Mouse (Mus musculus): Measurements from ENCODE around the gene Akt1s1. TPM values are rescaled to one million over a fixed set of nuclear protein-coding genes. Genes with fewer than 3 reads are reported as not detected.
A peak's percentile ranks its signal among the peaks of the same experiment; 100 is the strongest.

The Akt1s1 gene
- polyA plus RNA-seq, 1 experiment: 141 TPM

DNA sequence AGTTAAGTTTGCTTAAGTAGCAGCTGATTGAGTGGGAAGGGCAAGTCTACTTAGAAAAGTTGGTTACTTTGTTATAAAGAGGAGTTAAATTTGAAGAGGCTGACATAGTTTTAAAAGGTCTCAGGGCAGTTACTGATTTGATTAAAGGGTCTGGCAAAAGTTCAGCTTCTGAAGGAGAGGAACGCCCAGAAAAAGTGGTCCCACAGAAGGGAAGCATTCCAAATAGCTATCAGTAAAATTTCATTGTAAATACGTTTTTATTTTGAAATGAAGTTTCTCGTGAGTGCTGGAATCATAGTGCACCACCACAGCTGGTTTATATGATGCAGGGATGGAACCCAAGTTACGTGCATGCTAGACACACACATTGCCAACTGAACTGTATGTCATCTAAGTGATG lies 16.0 kb upstream of the Akt1s1 start:
- no peak for TF ChIP-seq CTCF (IDR thresholded peaks at IDR 0.05; ENCODE audit: borderline replicate concordance, extremely low read depth, insufficient read depth, insufficient read length)
- no peak for TF ChIP-seq POLR2A (IDR thresholded peaks at IDR 0.05; ENCODE audit: borderline replicate concordance, extremely low read depth, insufficient read depth, insufficient read length, poor library complexity, severe bottlenecking)
- no peak for DNase-seq (ENCODE audit: low read depth)

- no peak for DNase-seq (ENCODE audit: low read depth)
- TF ChIP-seq POLR2A (IDR thresholded peaks at IDR 0.05; ENCODE audit: borderline replicate concordance, extremely low read depth, insufficient read depth, insufficient read length, poor library complexity, severe bottlenecking) (no peak), CTCF (IDR thresholded peaks at IDR 0.05; ENCODE audit: borderline replicate concordance, extremely low read depth, insufficient read depth, insufficient read length) (no peak)
Measured at GRCm38 (mm10) chr7:44835373-44836015, 13.3 kb upstream of the Akt1s1 start.

DNA sequence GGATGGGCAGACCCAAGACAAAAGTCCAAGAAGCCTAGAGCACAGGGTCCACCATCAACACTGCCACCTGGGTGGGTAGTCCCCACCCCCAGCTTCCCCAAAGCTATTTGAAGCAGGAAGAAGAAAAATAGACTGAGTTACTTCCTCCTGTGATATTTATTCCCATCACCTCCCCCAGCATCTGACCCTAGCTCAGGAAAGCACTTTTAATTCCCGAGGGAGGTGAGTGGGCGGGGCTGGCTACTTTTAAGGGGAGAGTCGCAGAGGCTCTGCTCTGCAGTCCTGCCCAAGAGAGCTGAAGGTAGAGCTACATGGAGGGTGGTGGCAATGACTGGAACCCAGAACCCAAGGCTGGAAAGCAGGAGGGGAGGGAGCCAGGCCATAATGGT lies 12.8 kb upstream of the Akt1s1 start:
- no peak for DNase-seq (ENCODE audit: low read depth)
- no peak for TF ChIP-seq POLR2A (IDR thresholded peaks at IDR 0.05; ENCODE audit: borderline replicate concordance, extremely low read depth, insufficient read depth, insufficient read length, poor library complexity, severe bottlenecking)
- no peak for TF ChIP-seq CTCF (IDR thresholded peaks at IDR 0.05; ENCODE audit: borderline replicate concordance, extremely low read depth, insufficient read depth, insufficient read length)

GRCm38 (mm10) chr7:44836423-44837053 lies 12.3 kb upstream of the Akt1s1 start:
- no peak for DNase-seq (ENCODE audit: low read depth)
- TF ChIP-seq CTCF (IDR thresholded peaks at IDR 0.05; ENCODE audit: borderline replicate concordance, extremely low read depth, insufficient read depth, insufficient read length): no peak
- TF ChIP-seq POLR2A (IDR thresholded peaks at IDR 0.05; ENCODE audit: borderline replicate concordance, extremely low read depth, insufficient read depth, insufficient read length, poor library complexity, severe bottlenecking): no peak

GRCm38 (mm10) chr7:44838073-44838472 lies 10.7 kb upstream of the Akt1s1 start:
- no peak for DNase-seq (ENCODE audit: low read depth)
- no peak for TF ChIP-seq POLR2A (IDR thresholded peaks at IDR 0.05; ENCODE audit: borderline replicate concordance, extremely low read depth, insufficient read depth, insufficient read length, poor library complexity, severe bottlenecking)
- no peak for TF ChIP-seq CTCF (IDR thresholded peaks at IDR 0.05; ENCODE audit: borderline replicate concordance, extremely low read depth, insufficient read depth, insufficient read length)

DNA sequence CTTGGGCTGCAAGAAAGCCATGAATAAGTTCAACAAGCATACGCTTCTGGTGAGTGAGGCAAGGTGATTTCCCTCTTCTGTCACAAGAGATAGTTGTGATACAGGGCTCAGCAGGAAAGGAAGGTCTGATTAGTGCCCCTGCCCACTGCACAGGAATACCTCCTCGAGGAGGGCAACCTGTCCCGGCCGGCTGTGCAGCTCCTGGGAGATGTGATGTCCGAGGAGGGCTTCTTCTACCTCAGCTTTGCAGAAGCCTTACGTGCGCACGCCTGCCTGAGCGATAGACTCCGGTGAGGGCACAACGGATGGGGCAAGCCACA lies 9.7 kb upstream of the Akt1s1 start:
- DNase-seq (ENCODE audit: low read depth): no peak
- TF ChIP-seq POLR2A (IDR thresholded peaks at IDR 0.05; ENCODE audit: borderline replicate concordance, extremely low read depth, insufficient read depth, insufficient read length, poor library complexity, severe bottlenecking) (no peak), CTCF (IDR thresholded peaks at IDR 0.05; ENCODE audit: borderline replicate concordance, extremely low read depth, insufficient read depth, insufficient read length) (no peak)

DNA sequence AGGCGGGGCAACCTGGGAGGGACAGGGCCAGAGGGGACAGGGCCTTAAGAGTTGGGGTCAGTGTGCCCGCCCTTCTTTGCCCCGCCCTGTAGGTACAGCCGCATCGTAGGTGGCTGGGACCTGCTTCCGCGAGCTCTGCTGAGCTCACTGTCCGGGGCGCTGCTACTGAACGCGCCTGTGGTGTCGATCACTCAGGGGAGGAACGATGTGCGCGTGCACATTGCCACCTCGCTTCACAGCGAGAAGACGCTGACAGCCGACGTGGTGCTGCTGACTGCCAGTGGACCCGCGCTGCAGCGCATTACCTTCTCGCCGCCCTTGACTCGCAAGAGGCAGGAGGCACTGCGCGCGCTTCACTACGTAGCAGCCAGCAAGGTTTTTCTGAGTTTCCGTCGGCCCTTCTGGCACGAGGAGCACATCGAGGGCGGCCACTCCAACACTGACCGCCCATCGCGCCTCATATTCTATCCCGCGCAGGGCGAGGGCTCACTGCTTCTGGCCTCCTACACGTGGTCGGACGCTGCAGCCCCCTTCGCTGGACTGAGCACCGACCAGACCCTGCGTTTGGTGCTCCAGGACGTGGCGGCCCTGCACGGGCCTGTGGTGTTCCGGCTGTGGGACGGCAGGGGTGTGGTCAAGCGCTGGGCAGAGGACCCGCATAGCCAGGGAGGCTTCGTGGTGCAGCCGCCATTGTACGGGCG lies 9.2 kb upstream of the Akt1s1 start:
- no peak for TF ChIP-seq CTCF (IDR thresholded peaks at IDR 0.05; ENCODE audit: borderline replicate concordance, extremely low read depth, insufficient read depth, insufficient read length)
- TF ChIP-seq POLR2A (IDR thresholded peaks at IDR 0.05; ENCODE audit: borderline replicate concordance, extremely low read depth, insufficient read depth, insufficient read length, poor library complexity, severe bottlenecking): no peak
- peak; percentile 75 for DNase-seq (ENCODE audit: low read depth)

- TF ChIP-seq POLR2A (IDR thresholded peaks at IDR 0.05; ENCODE audit: borderline replicate concordance, extremely low read depth, insufficient read depth, insufficient read length, poor library complexity, severe bottlenecking) (no peak), CTCF (IDR thresholded peaks at IDR 0.05; ENCODE audit: borderline replicate concordance, extremely low read depth, insufficient read depth, insufficient read length) (no peak)
- DNase-seq (ENCODE audit: low read depth): no peak
Measured at GRCm38 (mm10) chr7:44840426-44840825, 8.4 kb upstream of the Akt1s1 start.

GRCm38 (mm10) chr7:44841825-44842463 lies 6.8 kb upstream of the Akt1s1 start:
- DNase-seq (ENCODE audit: low read depth): no peak
- TF ChIP-seq CTCF (IDR thresholded peaks at IDR 0.05; ENCODE audit: borderline replicate concordance, extremely low read depth, insufficient read depth, insufficient read length) (no peak), POLR2A (IDR thresholded peaks at IDR 0.05; ENCODE audit: borderline replicate concordance, extremely low read depth, insufficient read depth, insufficient read length, poor library complexity, severe bottlenecking) (no peak)

DNA sequence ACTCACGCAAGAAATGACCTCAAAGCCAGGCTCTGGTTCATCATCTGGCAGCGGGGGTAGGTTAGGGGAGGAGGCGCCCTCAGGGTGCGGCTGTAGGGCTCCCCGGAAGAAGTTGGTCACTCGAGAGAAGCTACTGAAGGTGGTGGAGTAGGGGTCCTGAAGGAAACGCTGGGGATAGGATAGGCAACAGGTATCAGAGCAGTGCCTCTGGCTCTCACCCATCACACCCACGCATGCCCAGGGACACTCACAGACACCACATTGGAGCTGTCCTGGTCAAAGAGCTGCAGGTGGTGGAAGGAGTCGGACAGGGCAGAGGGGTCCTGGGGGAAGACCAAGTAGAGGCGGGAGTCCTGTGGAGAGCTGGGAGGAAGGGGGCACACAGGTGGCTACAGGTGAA lies 3.8 kb upstream of the Akt1s1 start:
- DNase-seq (ENCODE audit: low read depth): no peak
- TF ChIP-seq POLR2A (IDR thresholded peaks at IDR 0.05; ENCODE audit: borderline replicate concordance, extremely low read depth, insufficient read depth, insufficient read length, poor library complexity, severe bottlenecking) (no peak), CTCF (IDR thresholded peaks at IDR 0.05; ENCODE audit: borderline replicate concordance, extremely low read depth, insufficient read depth, insufficient read length) (no peak)

- no peak for DNase-seq (ENCODE audit: low read depth)
- TF ChIP-seq POLR2A (IDR thresholded peaks at IDR 0.05; ENCODE audit: borderline replicate concordance, extremely low read depth, insufficient read depth, insufficient read length, poor library complexity, severe bottlenecking) (no peak), CTCF (IDR thresholded peaks at IDR 0.05; ENCODE audit: borderline replicate concordance, extremely low read depth, insufficient read depth, insufficient read length) (no peak)
Measured at GRCm38 (mm10) chr7:44846804-44847203, 2.0 kb upstream of the Akt1s1 start.

Measured in brain, embryonic 14.5 days (tissue).